Mouse (Mus musculus) ovary, adult 2 months (tissue): ENCODE data around the gene Usp47. TPM values are rescaled to one million over a fixed set of nuclear protein-coding genes. Genes with fewer than 3 reads are reported as not detected.

Experiments
- polyA plus RNA-seq: library from polyadenylated mRNA; depleted of rRNA; stranded (reverse); fragments of >200 nt; gene quantifications from 2 replicates; pipeline ENCODE4 v1.2.3, GENCODE M21; 2012; rRNA removed

The Usp47 gene
- polyA plus RNA-seq: 9.1 and 10.3 TPM in 2 replicates

DNA sequence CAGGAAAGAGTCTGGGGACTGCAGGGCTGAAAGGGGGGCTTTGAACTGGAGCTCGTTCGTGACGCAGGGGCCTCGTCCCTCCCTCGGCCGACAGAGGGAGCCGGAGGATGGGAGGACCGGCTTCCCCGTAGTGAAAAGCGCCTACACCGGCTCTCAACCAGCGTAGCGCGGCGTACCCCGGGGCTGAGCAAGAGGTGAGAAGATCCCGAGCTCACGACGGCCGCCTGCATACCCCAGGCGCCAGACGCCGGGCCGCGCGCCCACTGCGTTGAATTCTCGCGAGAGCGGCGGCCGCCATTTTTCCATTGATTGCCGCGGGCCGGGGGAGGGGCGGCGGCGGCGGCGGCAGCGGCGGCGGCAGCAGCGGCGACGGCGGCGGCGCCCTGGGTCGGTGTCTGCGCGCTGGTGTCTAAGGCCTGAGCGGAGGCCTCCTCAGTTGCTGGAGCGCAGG, at the start of gene Usp47:
Gene Usp47 (plus strand): TSS at position 355 of the 451 bp plus-strand sequence.

DNA sequence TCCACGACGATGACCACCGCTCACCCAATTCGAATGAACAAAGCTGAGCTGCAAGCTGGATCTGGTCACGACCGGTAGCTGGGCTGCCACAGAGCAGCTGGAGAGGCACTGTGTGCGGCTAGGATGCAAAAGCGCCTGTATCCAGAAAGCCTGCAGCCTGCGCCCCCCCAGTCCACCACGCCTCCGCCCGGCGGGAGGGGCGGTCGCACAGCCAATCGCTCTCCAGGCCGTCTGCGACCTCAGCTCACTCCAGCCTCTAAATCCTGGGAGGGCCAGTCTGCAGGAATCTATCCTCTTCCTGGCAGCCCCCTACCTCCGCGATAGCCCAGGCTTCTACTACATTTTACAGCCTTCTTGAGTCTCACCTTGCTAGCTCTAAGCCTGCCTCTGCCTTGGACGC, 135.6 kb downstream of the Usp47 start, which contains the start of gene Dkk3:
Gene Dkk3 (minus strand): TSS at position 116 of the 400 bp plus-strand sequence.

Other genes with a start within 250 kb of the Usp47 start
- 27.8 and 32.3 TPM in 2 replicates for gene Galnt18, start 243.5 kb upstream of the Usp47 start, polyA plus RNA-seq
- gene Dkk3, start 135.6 kb downstream of the Usp47 start, polyA plus RNA-seq: 41.4 and 46.4 TPM in 2 replicates
- 24.9 and 25.5 TPM in 2 replicates for gene Mical2, start 202.4 kb downstream of the Usp47 start, polyA plus RNA-seq